Mouse (Mus musculus) kidney, adult 8-10 months (tissue): ENCODE results near the gene Clk2.
"Not testable (repeated sequence)": the region's sequence is repeated elsewhere in the genome, so short reads cannot be mapped to it uniquely, and the experiment has no call there.

Experiments used
- DNase-seq, 2 experiments: peaks; one replicate each; pipeline ENCODE4 v3.0.0; 2022

The Clk2 gene

DNA sequence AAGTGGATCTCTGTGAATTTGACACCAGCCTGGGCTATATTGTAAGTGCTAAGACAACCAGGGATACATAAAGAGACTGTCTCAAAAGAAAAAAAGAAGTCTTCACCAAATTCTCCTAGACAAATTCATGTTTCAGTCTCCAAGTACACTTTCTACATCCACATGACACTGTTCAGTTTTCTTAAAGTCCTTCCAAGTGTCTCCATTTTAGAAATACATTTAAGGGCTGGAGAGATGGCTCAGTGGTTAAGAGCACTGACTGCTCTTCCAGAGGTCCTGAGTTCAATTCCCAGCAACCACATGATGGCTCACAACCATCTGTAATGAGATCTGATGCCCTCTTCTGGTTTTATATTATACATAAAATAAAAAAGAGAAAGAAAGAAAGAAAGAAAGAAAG, 3.4 kb upstream of the Clk2 start:
- not testable (repeated sequence) for DNase-seq

DNA sequence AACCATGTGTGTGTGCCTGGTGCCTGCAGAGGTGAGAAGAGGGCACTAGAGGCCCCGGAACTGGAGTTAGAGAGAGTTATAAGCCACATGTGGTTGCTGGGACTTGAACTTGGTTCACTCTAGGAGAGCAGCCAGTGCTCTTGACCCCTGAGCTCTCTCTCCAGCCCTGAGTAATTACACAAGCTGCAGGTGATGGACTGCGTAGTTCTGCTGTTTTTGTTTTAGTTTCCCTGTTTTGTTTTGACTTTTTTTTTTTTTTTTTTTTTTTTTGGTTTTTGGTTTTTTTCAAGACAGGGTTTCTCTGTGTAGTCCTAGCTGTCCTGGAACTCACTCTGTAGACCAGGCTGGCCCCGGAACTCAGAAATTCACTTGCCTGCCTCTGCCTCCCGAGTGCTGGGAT, 2.8 kb upstream of the Clk2 start:
- DNase-seq, result no peak

DNA sequence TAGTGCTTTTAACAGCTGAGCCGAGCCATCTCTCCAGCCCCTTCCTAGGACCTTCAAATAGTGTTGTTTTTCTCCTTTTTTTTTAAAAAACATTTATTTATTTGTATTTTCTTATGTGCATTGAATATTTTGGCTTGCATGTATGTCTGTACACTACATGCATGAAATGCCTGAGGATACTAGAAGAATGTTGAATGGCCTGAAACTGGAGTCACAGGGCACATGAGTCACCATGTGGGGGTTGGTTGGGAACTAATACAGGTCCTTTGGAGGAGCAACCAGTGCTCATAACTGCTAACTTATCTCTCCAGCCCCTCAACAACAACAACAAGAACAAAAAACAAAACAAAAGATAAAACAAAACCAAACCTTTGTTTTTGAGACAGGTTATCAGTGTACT, 1.5 kb upstream of the Clk2 start:
- no peak for DNase-seq

DNA sequence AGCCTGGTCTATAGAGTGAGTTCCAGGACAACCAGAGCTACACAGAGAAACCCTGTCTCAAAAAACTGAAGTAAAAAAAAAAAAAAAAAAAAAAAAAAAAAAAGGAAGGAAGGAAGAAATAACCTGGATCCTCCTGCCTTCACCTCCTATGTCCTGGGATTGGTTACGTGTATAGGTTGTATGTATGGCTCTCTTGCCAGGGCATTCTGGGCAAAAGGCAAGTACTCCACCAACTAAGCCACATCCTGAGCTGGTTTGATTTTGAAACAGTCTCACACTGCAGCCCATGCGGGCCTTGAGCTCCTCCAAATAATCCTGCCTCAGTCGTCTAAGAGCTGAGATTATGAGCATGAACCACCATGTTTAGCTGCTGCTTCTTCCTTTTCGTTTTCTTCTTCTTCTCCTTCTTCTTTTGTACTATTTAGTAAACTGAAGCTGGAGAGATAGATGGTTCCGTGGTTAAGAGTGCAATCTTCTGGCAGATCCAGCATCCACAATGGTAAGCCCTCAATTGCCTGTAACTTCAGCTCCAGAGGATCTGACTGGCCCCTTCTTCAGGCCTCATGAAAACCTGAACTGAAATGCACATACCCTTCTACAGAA, 851 bp upstream of the Clk2 start:
- DNase-seq, result no peak

- DNase-seq, result no peak
These were observed 774 bp downstream of the Clk2 start for GRCm38 (mm10) chr3:89165268-89165870.

DNA sequence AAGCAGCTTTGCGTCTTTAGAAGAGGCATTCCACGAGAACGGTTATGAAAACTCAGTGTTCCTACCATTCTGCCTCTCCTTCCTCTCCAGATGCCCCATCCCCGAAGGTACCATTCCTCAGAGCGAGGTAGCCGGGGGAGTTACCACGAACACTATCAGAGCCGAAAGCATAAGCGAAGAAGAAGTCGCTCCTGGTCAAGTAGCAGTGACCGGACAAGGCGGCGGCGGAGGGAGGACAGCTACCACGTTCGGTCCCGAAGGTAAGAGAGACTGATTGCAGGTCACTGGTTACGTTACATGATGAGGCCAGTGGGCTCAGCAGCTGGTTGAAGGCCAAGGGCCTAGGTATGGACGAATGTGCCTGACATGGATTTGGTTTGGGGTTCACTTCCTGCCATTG, 2.4 kb downstream of the Clk2 start:
- no peak for DNase-seq

GRCm38 (mm10) chr3:89174844-89175243, 10.2 kb downstream of the Clk2 start:
- DNase-seq, result no peak

DNA sequence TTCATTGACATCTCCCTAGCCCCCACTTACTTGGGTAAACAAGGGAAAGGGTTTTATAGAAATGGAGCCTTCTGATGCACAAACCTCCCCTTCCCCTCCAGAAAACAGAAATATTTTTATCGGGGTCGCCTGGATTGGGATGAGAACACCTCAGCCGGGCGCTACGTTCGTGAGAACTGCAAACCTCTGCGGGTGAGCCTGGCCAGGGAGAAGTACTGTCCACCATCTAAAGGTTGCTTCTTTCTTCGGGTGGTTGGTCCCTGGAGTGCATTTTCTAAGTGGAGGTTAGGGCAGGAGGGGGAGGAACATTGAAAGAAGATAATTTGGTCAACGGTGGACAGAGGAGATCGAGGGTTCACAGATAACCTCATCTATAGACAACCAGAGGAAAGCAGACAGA, 10.9 kb downstream of the Clk2 start:
- no peak for DNase-seq

- no peak for DNase-seq
These were observed 11.8 kb downstream of the Clk2 start for GRCm38 (mm10) chr3:89176421-89176820.

GRCm38 (mm10) chr3:89177242-89178106, 12.9 kb downstream of the Clk2 start, which contains the start of gene Scamp3:
Scamp3 (plus strand) TSS chr3:89177473.
- peak; percentile 90 to 94 for DNase-seq

DNA sequence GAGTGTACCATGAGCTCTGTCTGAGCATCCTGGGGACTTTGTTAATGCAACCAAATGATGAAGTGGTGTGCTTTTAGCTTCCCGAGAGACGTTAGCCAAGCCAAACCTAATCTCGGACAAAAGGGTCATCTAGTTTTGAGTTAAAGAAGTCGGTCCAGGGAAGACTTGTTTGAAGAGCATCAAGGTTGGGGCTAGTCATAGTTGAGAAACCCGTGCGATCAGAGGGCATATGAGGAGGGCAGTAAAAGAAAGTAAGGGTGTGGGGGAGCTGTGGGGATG, 13.5 kb downstream of the Clk2 start:
- no peak for DNase-seq

GRCm38 (mm10) chr3:89179056-89179455, 14.5 kb downstream of the Clk2 start:
- DNase-seq, result no peak

GRCm38 (mm10) chr3:89181749-89182500, 17.3 kb downstream of the Clk2 start:
- no peak for DNase-seq

DNA sequence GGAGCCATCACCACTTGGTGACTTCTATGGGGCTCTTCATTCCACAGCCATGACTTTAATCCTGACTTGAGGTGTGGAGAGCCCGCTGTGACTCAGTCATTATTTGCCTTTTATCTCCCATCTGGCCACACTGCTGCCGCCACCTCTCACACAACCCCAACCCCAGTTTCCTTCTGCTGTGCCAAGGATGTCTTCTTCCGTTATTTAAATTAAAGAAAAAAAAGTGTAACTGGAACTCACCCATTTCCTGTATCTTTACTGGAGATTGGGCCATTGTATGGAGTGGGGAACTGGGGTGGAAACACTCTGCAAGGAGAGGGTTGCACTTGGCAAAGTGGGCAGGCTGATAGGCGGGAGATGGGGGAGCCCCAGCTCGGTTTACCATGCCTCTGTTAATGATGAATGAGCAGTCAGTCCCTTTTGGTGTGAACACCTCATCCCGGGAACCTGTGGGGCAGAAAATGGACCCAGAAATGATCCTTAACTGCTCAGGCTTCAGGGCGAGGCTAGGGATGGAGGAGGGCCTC, 18.0 kb downstream of the Clk2 start:
- DNase-seq, result no peak

- peak; percentile 78 to 80 for DNase-seq
These were observed 18.7 kb downstream of the Clk2 start, which contains the start of gene Fam189b for GRCm38 (mm10) chr3:89183058-89183958. Fam189b (plus strand) TSS chr3:89183143.

DNA sequence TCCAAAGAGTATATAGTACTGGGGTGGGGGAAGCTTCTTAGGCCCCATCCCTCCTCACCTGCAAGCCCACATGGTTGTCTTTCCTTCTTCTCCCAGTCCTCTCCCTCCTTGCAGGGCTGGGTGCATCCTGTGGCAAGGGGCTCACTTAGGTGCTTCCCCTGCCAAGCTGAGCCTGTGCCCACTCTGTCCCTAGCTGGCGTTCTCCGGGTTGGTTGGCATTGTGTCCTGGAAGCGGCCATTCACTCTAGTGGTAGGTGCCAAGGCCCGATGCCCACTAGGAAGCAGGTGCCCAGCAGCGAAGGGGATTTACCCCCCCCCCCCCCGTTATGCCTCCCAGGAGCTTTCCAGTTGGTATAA, 19.3 kb downstream of the Clk2 start:
- DNase-seq, result no peak

DNA sequence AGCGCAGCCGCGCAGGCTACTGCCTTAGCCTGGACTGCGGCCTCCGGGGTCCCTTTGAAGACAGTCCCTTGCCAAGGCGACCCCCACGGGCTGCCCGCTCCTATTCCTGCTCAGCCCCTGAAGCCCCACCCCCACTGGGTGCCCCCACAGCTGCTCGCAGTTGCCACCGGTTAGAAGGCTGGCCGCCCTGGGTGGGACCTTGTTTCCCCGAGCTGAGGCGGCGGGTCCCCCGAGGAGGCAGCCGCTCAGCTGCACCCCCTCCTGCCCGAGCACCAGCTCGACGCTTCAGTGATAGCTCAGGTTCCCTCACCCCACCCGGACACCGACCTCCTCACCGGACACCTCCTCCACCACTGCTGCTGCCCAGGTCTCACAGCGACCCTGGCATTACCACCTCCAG, 22.6 kb downstream of the Clk2 start:
- DNase-seq, result no peak

GRCm38 (mm10) chr3:89187690-89188477, 23.3 kb downstream of the Clk2 start:
- DNase-seq, result no peak

GRCm38 (mm10) chr3:89188478-89188875, 23.9 kb downstream of the Clk2 start:
- DNase-seq, result no peak

DNA sequence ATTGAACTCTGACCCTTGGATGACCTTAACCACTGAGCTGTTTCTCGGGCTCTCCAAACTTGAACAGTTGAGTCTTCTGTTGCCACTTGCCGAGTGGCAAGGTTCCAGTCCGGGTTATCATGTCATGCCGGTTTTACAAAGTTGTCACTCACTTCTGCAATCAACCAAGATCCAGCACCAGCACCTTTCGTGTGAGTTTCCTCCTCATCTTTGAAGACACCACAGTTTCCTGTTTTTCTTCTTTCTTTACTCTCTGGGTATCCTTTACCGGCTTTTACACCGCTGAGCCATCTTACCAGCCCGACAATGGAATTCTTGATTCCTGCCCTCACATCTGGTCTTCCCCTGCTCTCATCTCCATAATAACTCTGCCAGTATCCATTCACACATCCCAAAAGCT, 25.8 kb downstream of the Clk2 start:
- DNase-seq, result no peak

GRCm38 (mm10) chr3:89193351-89193750, 28.8 kb downstream of the Clk2 start:
- DNase-seq, result no peak
